Mouse (Mus musculus) spleen, adult 2 months (tissue): ENCODE measurements around the gene Mthfsd.

Experiments used
- CTCF ChIP-seq: fragments of 200-500 bp; IDR thresholded peaks from 2 replicates; pipeline ENCODE4 v1.5.1; 2011; ENCODE audit warnings: mild to moderate bottlenecking, inconsistent platforms; ENCODE audit not compliant: insufficient read depth, insufficient read length, insufficient replicate concordance; ENCODE audit errors: extremely low read depth
- POLR2A ChIP-seq: fragments of 200-500 bp; IDR thresholded peaks from 2 replicates; pipeline ENCODE4 v1.6.1; 2011; ENCODE audit warnings: low read depth, low read length, inconsistent platforms

- no peak for TF ChIP-seq CTCF
- no peak for TF ChIP-seq POLR2A
These were observed 48.8 kb upstream of the Mthfsd start for GRCm38 (mm10) chr8:121156990-121157491.
